Mouse (Mus musculus) liver, adult 2 months (tissue): ENCODE data around the gene Cisd2. TPM values are rescaled to one million over a fixed set of nuclear protein-coding genes. Genes with fewer than 3 reads are reported as not detected.

ENCODE experiments used
- DNase-seq: peaks from one replicate; pipeline ENCODE4 v3.0.0-alpha.2; 2011; ENCODE audit warnings: low read depth, low spot score; ENCODE audit errors: extremely low read depth
- H3K27ac ChIP-seq: fragments of 200-500 bp; replicated peaks from 2 replicates; pipeline ENCODE4 v1.5.1; 2012; ENCODE audit warnings: low read depth, mild to moderate bottlenecking, control low read depth, inconsistent platforms, low read length; ENCODE audit not compliant: insufficient read depth
- H3K27me3 ChIP-seq: fragments of 200-500 bp; 2 replicates; pipeline ENCODE4 v1.6.1; 2012; ENCODE audit warnings: mild to moderate bottlenecking, moderate library complexity, low read length, inconsistent platforms; ENCODE audit not compliant: control insufficient read depth, insufficient read depth
- H3K36me3 ChIP-seq: fragments of 200-500 bp; 2 replicates; pipeline ENCODE4 v1.6.1; 2012; ENCODE audit warnings: low read length, inconsistent platforms; ENCODE audit not compliant: control insufficient read depth, insufficient read depth
- H3K4me1 ChIP-seq: fragments of 200-500 bp; 2 replicates; pipeline ENCODE4 v1.6.1; 2011; ENCODE audit warnings: low read length; ENCODE audit not compliant: control insufficient read depth, insufficient read depth
- H3K4me3 ChIP-seq: fragments of 200-500 bp; 2 replicates; pipeline ENCODE4 v1.5.1; 2011; ENCODE audit warnings: low read depth, mild to moderate bottlenecking, control low read depth, low read length, moderate library complexity; ENCODE audit not compliant: insufficient read depth
- H3K79me2 ChIP-seq: fragments of 200-500 bp; 2 replicates; pipeline ENCODE4 v1.6.1; 2012; ENCODE audit warnings: inconsistent platforms, mild to moderate bottlenecking, low read length, moderate library complexity; ENCODE audit not compliant: control insufficient read depth, insufficient read depth
- H3K9ac ChIP-seq: fragments of 200-500 bp; 2 replicates; pipeline ENCODE4 v1.6.1; 2012; ENCODE audit warnings: low read depth, mild to moderate bottlenecking, control low read depth, inconsistent platforms, low read length
- CTCF ChIP-seq: fragments of 200-500 bp; IDR thresholded peaks from 2 replicates; pipeline ENCODE4 v1.5.1; 2011; ENCODE audit warnings: low read depth, low read length, control low read depth
- POLR2A ChIP-seq: fragments of 200-500 bp; IDR thresholded peaks from 2 replicates; pipeline ENCODE4 v1.6.1; 2011; ENCODE audit warnings: low read length, control low read depth; ENCODE audit not compliant: insufficient read depth; ENCODE audit errors: extremely low read depth
- WGBS: fragments of 180-500 bp; shearing (Covaris S2); methylation state at CpG from one replicate; pipeline ENCODE4 v1.1.7; 2018; 5-methylcytosine and 5-hydroxymethylcytosine counted together
- polyA plus RNA-seq: library from polyadenylated mRNA; depleted of rRNA; stranded (reverse); fragments of >200 nt; gene quantifications from 2 replicates; pipeline ENCODE4 v1.2.3, GENCODE M21; 2012; rRNA removed
- total RNA-seq: library from RNA; depleted of rRNA; stranded (reverse); fragments of >200 nt; gene quantifications from 2 replicates; pipeline ENCODE4 v1.2.3, GENCODE M21; 2014; rRNA removed

Cisd2 gene
- total RNA-seq (17.4 and 20.5 TPM in 2 replicates), polyA plus RNA-seq (19.2 and 23.1 TPM in 2 replicates)

DNA sequence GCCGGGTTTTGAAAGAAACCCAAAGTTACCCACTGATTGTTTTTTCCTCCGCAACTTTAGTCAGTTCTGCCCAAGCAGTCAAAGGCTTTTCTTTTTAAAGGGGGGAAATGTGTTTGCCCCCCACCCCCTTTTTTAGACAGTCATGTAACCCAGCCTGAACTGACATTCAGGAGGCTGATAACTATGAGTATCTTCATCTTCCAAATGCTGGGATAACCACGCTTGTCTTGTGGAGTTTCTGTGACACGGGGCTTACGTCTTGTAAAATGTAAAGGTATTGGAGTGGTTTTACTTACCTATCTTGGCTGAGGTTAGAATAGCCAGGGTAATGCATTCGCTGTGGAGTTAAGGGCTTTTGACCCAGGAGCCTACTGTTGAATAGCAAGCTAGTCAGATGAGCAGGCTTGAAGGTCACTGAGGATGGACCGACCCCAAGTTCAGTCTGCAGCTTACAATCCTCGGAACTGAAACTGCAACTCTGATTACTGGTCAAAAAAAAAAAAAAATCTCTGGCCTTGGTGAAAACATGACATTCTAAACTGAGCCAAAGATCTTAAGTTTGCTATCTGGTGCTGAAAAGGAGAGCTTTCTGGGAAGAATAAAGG lies at the start of gene Cisd2:
Gene Cisd2 (minus strand): TSS at position 318 of the 605 bp plus-strand sequence.
- H3K36me3 ChIP-seq: peaks cover 2% of the 10 kb centered on the region; the same call in 1 of the 2 replicates
- peak within 1 kb of the TSS; percentile 96 for H3K9ac ChIP-seq
- TF ChIP-seq CTCF (no peak), POLR2A (no peak)
- DNase-seq: peak; percentile 82
- peaks cover 4% of the 10 kb centered on the region; the same call in 1 of the 2 replicates for H3K4me1 ChIP-seq
- H3K27ac ChIP-seq: peak within 1 kb of the TSS; percentile 93
- peak within 1 kb of the TSS; percentile 72 for H3K4me3 ChIP-seq
- no peaks in the 10 kb centered on the region for H3K27me3 ChIP-seq
- H3K79me2 ChIP-seq: peaks cover 7% of the 10 kb centered on the region; the same call in 1 of the 2 replicates
- under 1% methylated on average over 8 of the region's 8 CpGs for WGBS

DNA sequence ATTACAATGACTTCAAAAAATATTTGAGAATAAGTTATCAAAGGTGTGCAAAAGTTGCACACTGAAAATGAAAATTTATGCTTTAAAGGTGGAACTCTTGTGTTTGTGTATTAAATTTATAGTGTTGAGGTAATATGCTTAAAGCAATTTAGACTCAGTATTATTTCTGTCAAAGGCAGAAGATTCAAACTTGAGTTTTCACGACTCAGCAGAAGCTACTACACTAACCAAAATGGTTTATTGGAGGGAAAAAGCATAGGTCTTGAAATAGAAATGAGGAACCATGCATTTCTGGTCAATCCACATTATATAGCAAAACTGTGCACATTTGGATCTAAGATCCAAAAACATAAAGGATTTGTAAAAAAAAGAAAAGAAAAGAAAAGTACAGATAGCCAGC lies 47.1 kb upstream of the Cisd2 start:
- Histone ChIP-seq H3K4me3 (no peak overlapping the region), H3K36me3 (peaks cover 14% of the 10 kb centered on the region), H3K4me1 (no peaks in the 10 kb centered on the region), H3K27me3 (no peaks in the 10 kb centered on the region), H3K27ac (no peak overlapping the region), H3K79me2 (no peaks in the 10 kb centered on the region), H3K9ac (no peak overlapping the region)
- no peak for DNase-seq
- TF ChIP-seq CTCF (no peak), POLR2A (no peak)
- WGBS: 76% methylated on average over 1 of the region's 1 CpGs

DNA sequence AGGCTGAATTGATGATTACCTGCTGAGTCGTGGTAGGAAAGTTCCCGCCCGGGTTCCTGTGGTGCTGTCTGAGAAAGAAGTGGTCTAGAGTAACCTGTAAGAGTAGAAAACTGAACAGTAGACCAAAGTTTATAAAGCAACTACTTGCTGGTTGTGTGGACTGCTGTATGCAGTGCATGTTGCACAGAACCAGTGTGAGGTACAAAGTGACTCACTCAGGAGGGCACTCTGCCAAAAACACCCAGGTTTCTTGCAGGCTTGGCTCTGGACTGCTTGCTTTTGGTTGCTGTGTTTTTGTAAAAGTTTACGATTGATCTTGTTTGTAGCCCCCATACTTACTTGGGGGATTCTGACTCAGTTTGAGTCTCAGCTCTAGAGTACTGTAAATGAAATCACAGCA lies 46.2 kb upstream of the Cisd2 start:
- Histone ChIP-seq H3K36me3 (peaks cover 14% of the 10 kb centered on the region), H3K27ac (0 out of 2 replicates have a peak overlapping the region, but pooled peaks have one; percentile 49), H3K4me1 (no peaks in the 10 kb centered on the region), H3K27me3 (no peaks in the 10 kb centered on the region), H3K4me3 (no peak overlapping the region), H3K9ac (no peak overlapping the region), H3K79me2 (no peaks in the 10 kb centered on the region)
- TF ChIP-seq CTCF: no peak
- WGBS: 24% methylated on average over 4 of the region's 4 CpGs
- DNase-seq: peak; percentile 77

DNA sequence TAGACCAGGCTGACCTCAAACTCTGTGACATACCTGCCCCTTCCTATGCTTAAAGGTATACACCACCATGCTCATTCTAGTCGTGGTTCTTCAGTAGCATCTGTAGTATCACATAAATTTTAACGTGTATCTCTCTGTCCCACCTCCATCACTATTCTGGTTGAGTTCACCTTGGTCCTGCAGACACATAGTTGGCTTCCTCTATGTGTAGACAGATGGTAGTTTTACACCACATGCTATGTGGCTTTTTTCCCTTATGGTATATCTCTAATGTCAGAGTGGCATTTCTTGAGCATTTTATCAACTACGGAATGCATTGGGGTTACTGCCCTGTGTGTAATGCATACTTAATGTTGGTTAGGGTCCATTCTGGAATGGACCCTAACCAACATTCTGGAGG lies 45.4 kb upstream of the Cisd2 start:
- DNase-seq: no peak
- Histone ChIP-seq H3K27ac (no peak overlapping the region), H3K9ac (no peak overlapping the region), H3K4me3 (no peak overlapping the region), H3K79me2 (no peaks in the 10 kb centered on the region), H3K4me1 (no peaks in the 10 kb centered on the region), H3K36me3 (peaks cover 19% of the 10 kb centered on the region), H3K27me3 (no peaks in the 10 kb centered on the region)
- TF ChIP-seq CTCF (no peak), POLR2A (no peak)
- WGBS: 60% methylated on average over 3 of the region's 3 CpGs

DNA sequence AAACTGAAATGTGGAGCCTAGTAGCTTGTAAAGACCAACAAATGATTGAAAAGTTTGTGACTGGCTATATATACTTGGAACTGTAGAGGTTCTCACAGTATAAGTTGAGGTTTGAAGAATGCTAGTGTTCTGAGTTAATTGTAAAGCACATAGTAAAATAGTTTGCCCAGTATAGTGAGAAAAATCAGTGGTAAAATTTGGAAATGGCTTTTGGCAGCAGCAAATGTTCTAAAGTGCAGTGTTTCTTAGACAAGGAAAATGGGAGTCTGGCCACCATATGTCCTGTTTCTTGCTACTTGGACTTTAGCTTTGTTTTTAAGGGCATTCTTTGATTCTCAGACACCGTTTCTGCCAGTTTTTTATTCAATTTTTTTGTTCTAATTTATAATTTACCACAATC lies 44.7 kb upstream of the Cisd2 start:
- 89% methylated on average over 1 of the region's 1 CpGs for WGBS
- peaks cover 24% of the 10 kb centered on the region for H3K36me3 ChIP-seq
- no peaks in the 10 kb centered on the region for H3K4me1 ChIP-seq
- H3K4me3 ChIP-seq: no peak overlapping the region
- no peaks in the 10 kb centered on the region for H3K79me2 ChIP-seq
- H3K9ac ChIP-seq: no peak overlapping the region
- no peak overlapping the region for H3K27ac ChIP-seq
- no peak for DNase-seq
- H3K27me3 ChIP-seq: no peaks in the 10 kb centered on the region
- TF ChIP-seq POLR2A (no peak), CTCF (no peak)

DNA sequence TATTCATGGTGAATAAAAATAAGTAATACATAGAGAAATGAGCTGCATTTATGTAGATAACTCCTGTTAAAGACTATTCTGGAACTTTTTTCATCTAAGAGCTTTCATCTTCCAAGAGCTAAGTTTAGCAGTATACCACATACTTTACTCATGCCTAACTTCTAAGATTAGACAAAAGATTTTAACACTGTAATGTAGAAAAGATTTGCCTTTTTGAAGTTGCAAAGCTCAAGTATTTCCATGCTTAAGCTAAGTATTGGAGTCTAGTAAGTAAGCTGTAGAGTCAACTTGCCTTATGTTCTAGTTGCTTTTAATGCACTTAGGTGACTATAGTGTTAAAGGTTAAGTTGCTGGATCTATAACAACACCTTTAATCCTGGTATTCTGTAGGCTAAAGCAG lies 35.3 kb upstream of the Cisd2 start:
- no peak overlapping the region for H3K27ac ChIP-seq
- no peaks in the 10 kb centered on the region for H3K27me3 ChIP-seq
- no peak for DNase-seq
- H3K4me3 ChIP-seq: no peak overlapping the region
- H3K9ac ChIP-seq: no peak overlapping the region
- no peak for TF ChIP-seq POLR2A
- no peak for TF ChIP-seq CTCF
- H3K4me1 ChIP-seq: no peaks in the 10 kb centered on the region; the same call in 1 of the 2 replicates
- H3K79me2 ChIP-seq: no peaks in the 10 kb centered on the region; the same call in 1 of the 2 replicates
- peaks cover 57% of the 10 kb centered on the region for H3K36me3 ChIP-seq
